Mouse (Mus musculus): ENCODE results near the gene Chpt1.
A peak's percentile ranks its signal among the peaks of the same experiment; 100 is the strongest.
"Not testable (repeated sequence)": the region's sequence is repeated elsewhere in the genome, so short reads cannot be mapped to it uniquely, and the experiment has no call there.

Chpt1 gene

GRCm38 (mm10) chr10:88503421-88504314 is at the start of gene Chpt1:
Gene Chpt1, minus strand, starts transcription at chr10:88504073.
- DNase-seq: peak; percentile 94

GRCm38 (mm10) chr10:88552738-88553137 is 48.9 kb upstream of the Chpt1 start:
- no peak for DNase-seq

GRCm38 (mm10) chr10:88550225-88550624 is 46.4 kb upstream of the Chpt1 start:
- DNase-seq: no peak

- DNase-seq: no peak
These were observed 43.8 kb upstream of the Chpt1 start for GRCm38 (mm10) chr10:88547635-88548034.

- no peak for DNase-seq
These were observed 26.8 kb upstream of the Chpt1 start for GRCm38 (mm10) chr10:88530631-88531030.

- no peak for DNase-seq
These were observed 20.1 kb upstream of the Chpt1 start for GRCm38 (mm10) chr10:88524016-88524415.

- DNase-seq: no peak
These were observed 19.3 kb upstream of the Chpt1 start for GRCm38 (mm10) chr10:88523212-88523611.

- DNase-seq: no peak
These were observed 18.9 kb upstream of the Chpt1 start for GRCm38 (mm10) chr10:88522795-88523194.

GRCm38 (mm10) chr10:88515049-88515448 is 11.2 kb upstream of the Chpt1 start:
- not testable (repeated sequence) for DNase-seq

- DNase-seq: peak; percentile 50
These were observed 10.6 kb upstream of the Chpt1 start for GRCm38 (mm10) chr10:88514495-88514894.

GRCm38 (mm10) chr10:88513574-88514135 is 9.8 kb upstream of the Chpt1 start:
- DNase-seq: no peak

GRCm38 (mm10) chr10:88511355-88511754 is 7.5 kb upstream of the Chpt1 start:
- DNase-seq: no peak

- no peak for DNase-seq
These were observed 6.8 kb upstream of the Chpt1 start for GRCm38 (mm10) chr10:88510503-88511271.

GRCm38 (mm10) chr10:88507691-88508143 is 3.8 kb upstream of the Chpt1 start:
- no peak for DNase-seq

- no peak for DNase-seq
These were observed 1.4 kb upstream of the Chpt1 start for GRCm38 (mm10) chr10:88505256-88505655.

- DNase-seq: no peak
These were observed 608 bp upstream of the Chpt1 start for GRCm38 (mm10) chr10:88504481-88504880.

GRCm38 (mm10) chr10:88502919-88503318 is 954 bp downstream of the Chpt1 start:
- DNase-seq: no peak

GRCm38 (mm10) chr10:88501886-88502765 is 1.7 kb downstream of the Chpt1 start:
- no peak for DNase-seq

GRCm38 (mm10) chr10:88501370-88501769 is 2.5 kb downstream of the Chpt1 start:
- DNase-seq: no peak

GRCm38 (mm10) chr10:88499993-88500392 is 3.9 kb downstream of the Chpt1 start:
- no peak for DNase-seq

GRCm38 (mm10) chr10:88496864-88497564 is 6.9 kb downstream of the Chpt1 start:
- no peak for DNase-seq

All from liver (tissue).